Mouse (Mus musculus) frontal cortex, postnatal 14 days (tissue): ENCODE measurements at regions not wholly inside any gene's neighbourhood (a gene's known extent, or its start where the extent isn't known, plus 50 kb on each side); places are given as distances from the start of the nearest gene placed in this dataset.

Experiments
- DNase-seq, 2 experiments: peaks; one replicate each; pipeline ENCODE4 v3.0.0; 2022; ENCODE audit warnings: low spot score in 2 of 2

- no peak for DNase-seq
Measured at GRCm38 (mm10) chr4:142641069-142641468, 401.9 kb upstream of the Kazn start.

- no peak for DNase-seq
Measured at GRCm38 (mm10) chr4:142639340-142639733, 400.1 kb upstream of the Kazn start.

- no peak for DNase-seq
Measured at GRCm38 (mm10) chr4:142638733-142639339, 399.6 kb upstream of the Kazn start.

GRCm38 (mm10) chr4:142638057-142638456 lies 398.9 kb upstream of the Kazn start:
- DNase-seq, result no peak

GRCm38 (mm10) chr4:142634398-142634797 lies 395.2 kb upstream of the Kazn start:
- no peak for DNase-seq

- DNase-seq, result no peak
Measured at GRCm38 (mm10) chr4:142633667-142634350, 394.6 kb upstream of the Kazn start.

- no peak for DNase-seq
Measured at GRCm38 (mm10) chr4:142626503-142627194, 387.4 kb upstream of the Kazn start.

GRCm38 (mm10) chr4:142625456-142625855 lies 386.3 kb upstream of the Kazn start:
- no peak for DNase-seq

GRCm38 (mm10) chr4:142622151-142622861 lies 383.1 kb upstream of the Kazn start:
- no peak for DNase-seq

GRCm38 (mm10) chr4:142619396-142619795 lies 380.2 kb upstream of the Kazn start:
- no peak for DNase-seq

GRCm38 (mm10) chr4:142618770-142619169 lies 379.6 kb upstream of the Kazn start:
- no peak for DNase-seq

- no peak for DNase-seq
Measured at GRCm38 (mm10) chr4:142617676-142618075, 378.5 kb upstream of the Kazn start.

- DNase-seq, result no peak
Measured at GRCm38 (mm10) chr4:142616901-142617300, 377.7 kb upstream of the Kazn start.

GRCm38 (mm10) chr4:142605098-142605497 lies 365.9 kb upstream of the Kazn start:
- DNase-seq, result no peak

GRCm38 (mm10) chr4:142597214-142597613 lies 358.0 kb upstream of the Kazn start:
- DNase-seq, result no peak

- DNase-seq, result no peak
Measured at GRCm38 (mm10) chr4:142589084-142589741, 350.0 kb upstream of the Kazn start.

- peak in 1 of 2 experiments; percentile 18 for DNase-seq
Measured at GRCm38 (mm10) chr4:142588418-142589083, 349.4 kb upstream of the Kazn start.

GRCm38 (mm10) chr4:142587345-142588035 lies 348.3 kb upstream of the Kazn start:
- no peak for DNase-seq

GRCm38 (mm10) chr4:142578536-142578935 lies 339.3 kb upstream of the Kazn start:
- DNase-seq, result no peak

GRCm38 (mm10) chr4:142577519-142577918 lies 338.3 kb upstream of the Kazn start:
- no peak for DNase-seq

GRCm38 (mm10) chr4:142574528-142574927 lies 335.3 kb upstream of the Kazn start:
- no peak for DNase-seq
